Mouse (Mus musculus): ENCODE data around the gene Glod4. TPM values are rescaled to one million over a fixed set of nuclear protein-coding genes. Genes with fewer than 3 reads are reported as not detected.

The Glod4 gene
- polyA plus RNA-seq, 1 experiment from 2014 or later = 129 TPM

GRCm38 (mm10) chr11:76256129-76256528, 12.6 kb upstream of the Glod4 start:
- no peak for ATAC-seq
- WGBS = 60% methylated on average over 5 of the region's 5 CpGs

GRCm38 (mm10) chr11:76255431-76256001, 12.0 kb upstream of the Glod4 start:
- no peaks in the 10 kb centered on the region for H3K27me3 ChIP-seq
- H3K9ac ChIP-seq = peak overlapping the region; percentile 37; the same call in 1 of the 2 replicates
- no peaks in the 10 kb centered on the region for H3K9me3 ChIP-seq (replicated peaks)
- H3K4me3 ChIP-seq = no peak overlapping the region
- H3K4me2 ChIP-seq = no peak overlapping the region
- peaks cover 36% of the 10 kb centered on the region for H3K4me1 ChIP-seq
- peaks cover 7% of the 10 kb centered on the region for H3K36me3 ChIP-seq (ENCODE audit: poor library complexity, severe bottlenecking)
- 58% methylated on average over 4 of the region's 4 CpGs for WGBS
- peak; percentile 44; the same call in 1 of the 2 replicates for ATAC-seq
- 0 out of 2 replicates have a peak overlapping the region, but pooled peaks have one; percentile 55 for H3K27ac ChIP-seq

More at GRCm38 (mm10) chr11:76256129-76256528, 12.6 kb upstream of the Glod4 start:
- no peaks in the 10 kb centered on the region for H3K27me3 ChIP-seq
- peak overlapping the region; percentile 55 for H3K27ac ChIP-seq
- H3K9ac ChIP-seq = no peak overlapping the region
- H3K4me1 ChIP-seq = peaks cover 42% of the 10 kb centered on the region
- H3K36me3 ChIP-seq (ENCODE audit: poor library complexity, severe bottlenecking) = peaks cover 5% of the 10 kb centered on the region; the same call in 1 of the 2 replicates
- no peak overlapping the region for H3K4me3 ChIP-seq
- no peak overlapping the region for H3K4me2 ChIP-seq
- H3K9me3 ChIP-seq (replicated peaks) = no peaks in the 10 kb centered on the region

GRCm38 (mm10) chr11:76253918-76254264, 10.4 kb upstream of the Glod4 start:
- H3K36me3 ChIP-seq (ENCODE audit: poor library complexity, severe bottlenecking) = peaks cover 23% of the 10 kb centered on the region
- no peak for ATAC-seq
- no peaks in the 10 kb centered on the region for H3K27me3 ChIP-seq
- WGBS = 74% methylated on average over 4 of the region's 4 CpGs
- H3K9ac ChIP-seq = no peak overlapping the region
- H3K27ac ChIP-seq = no peak overlapping the region
- no peak overlapping the region for H3K4me3 ChIP-seq
- H3K9me3 ChIP-seq (replicated peaks) = no peaks in the 10 kb centered on the region
- H3K4me2 ChIP-seq = no peak overlapping the region
- H3K4me1 ChIP-seq = peaks cover 27% of the 10 kb centered on the region

- no peak overlapping the region for H3K9ac ChIP-seq
- WGBS = 57% methylated on average over 5 of the region's 5 CpGs
- H3K27me3 ChIP-seq = no peaks in the 10 kb centered on the region
- H3K4me2 ChIP-seq = no peak overlapping the region
- ATAC-seq = peak; percentile 89
- H3K36me3 ChIP-seq (ENCODE audit: poor library complexity, severe bottlenecking) = peaks cover 29% of the 10 kb centered on the region
- no peak overlapping the region for H3K4me3 ChIP-seq
- H3K27ac ChIP-seq = no peak overlapping the region
- peaks cover 27% of the 10 kb centered on the region for H3K4me1 ChIP-seq
- no peaks in the 10 kb centered on the region for H3K9me3 ChIP-seq (replicated peaks)
Observed at GRCm38 (mm10) chr11:76253145-76253917, 9.8 kb upstream of the Glod4 start.

GRCm38 (mm10) chr11:76252036-76252435, 8.5 kb upstream of the Glod4 start:
- Histone ChIP-seq H3K27me3 (no peaks in the 10 kb centered on the region), H3K9me3 (replicated peaks) (no peaks in the 10 kb centered on the region), H3K9ac (no peak overlapping the region; the same call in 1 of the 2 replicates), H3K36me3 (ENCODE audit: poor library complexity, severe bottlenecking) (peaks cover 32% of the 10 kb centered on the region), H3K4me2 (no peak overlapping the region), H3K27ac (0 out of 2 replicates have a peak overlapping the region, but pooled peaks have one; percentile 6), H3K4me3 (no peak overlapping the region), H3K4me1 (peaks cover 27% of the 10 kb centered on the region)
- 58% methylated on average over 3 of the region's 3 CpGs for WGBS
- ATAC-seq = no peak

- Histone ChIP-seq H3K4me2 (no peak overlapping the region), H3K36me3 (ENCODE audit: poor library complexity, severe bottlenecking) (peaks cover 32% of the 10 kb centered on the region), H3K4me3 (no peak overlapping the region), H3K9ac (no peak overlapping the region), H3K4me1 (peaks cover 25% of the 10 kb centered on the region), H3K9me3 (replicated peaks) (no peaks in the 10 kb centered on the region), H3K27ac (no peak overlapping the region), H3K27me3 (no peaks in the 10 kb centered on the region)
- ATAC-seq = no peak
- WGBS = 47% methylated on average over 2 of the region's 2 CpGs
Observed at GRCm38 (mm10) chr11:76247239-76247638, 3.7 kb upstream of the Glod4 start.

- Histone ChIP-seq H3K9ac (no peak overlapping the region), H3K9me3 (replicated peaks) (no peaks in the 10 kb centered on the region), H3K27ac (no peak overlapping the region), H3K36me3 (ENCODE audit: poor library complexity, severe bottlenecking) (peaks cover 32% of the 10 kb centered on the region), H3K27me3 (no peaks in the 10 kb centered on the region), H3K4me3 (no peak overlapping the region), H3K4me2 (no peak overlapping the region), H3K4me1 (peaks cover 23% of the 10 kb centered on the region)
- no peak for ATAC-seq
Observed at GRCm38 (mm10) chr11:76246439-76246838, 2.9 kb upstream of the Glod4 start.

GRCm38 (mm10) chr11:76243811-76244546, 454 bp upstream of the Glod4 start:
- Histone ChIP-seq H3K4me1 (peaks cover 23% of the 10 kb centered on the region), H3K27me3 (no peaks in the 10 kb centered on the region), H3K9ac (peak overlapping the region; percentile 87), H3K4me3 (peak overlapping the region; percentile 82), H3K9me3 (replicated peaks) (no peaks in the 10 kb centered on the region), H3K4me2 (peak overlapping the region; percentile 76), H3K27ac (no peak overlapping the region), H3K36me3 (ENCODE audit: poor library complexity, severe bottlenecking) (peaks cover 24% of the 10 kb centered on the region)
- 3% methylated on average over 34 of the region's 34 CpGs for WGBS
- ATAC-seq = no peak

- no peaks in the 10 kb centered on the region for H3K27me3 ChIP-seq
- H3K36me3 ChIP-seq (ENCODE audit: poor library complexity, severe bottlenecking) = peaks cover 35% of the 10 kb centered on the region
- H3K27ac ChIP-seq = no peak overlapping the region
- no peak for ATAC-seq
- H3K4me1 ChIP-seq = peaks cover 19% of the 10 kb centered on the region
- no peaks in the 10 kb centered on the region for H3K9me3 ChIP-seq (replicated peaks)
- 98% methylated on average over 2 of the region's 2 CpGs for WGBS
- H3K4me3 ChIP-seq = no peak overlapping the region
- H3K9ac ChIP-seq = no peak overlapping the region
- no peak overlapping the region for H3K4me2 ChIP-seq
Observed at GRCm38 (mm10) chr11:76239750-76240149, 3.8 kb downstream of the Glod4 start.

GRCm38 (mm10) chr11:76236136-76236535, 7.4 kb downstream of the Glod4 start:
- Histone ChIP-seq H3K9ac (no peak overlapping the region), H3K27ac (no peak overlapping the region), H3K4me2 (no peak overlapping the region), H3K4me1 (no peaks in the 10 kb centered on the region), H3K9me3 (replicated peaks) (no peaks in the 10 kb centered on the region), H3K27me3 (no peaks in the 10 kb centered on the region), H3K36me3 (ENCODE audit: poor library complexity, severe bottlenecking) (peaks cover 64% of the 10 kb centered on the region), H3K4me3 (no peak overlapping the region)
- 87% methylated on average over 3 of the region's 3 CpGs for WGBS
- ATAC-seq = no peak

GRCm38 (mm10) chr11:76225051-76225450, 18.5 kb downstream of the Glod4 start:
- Histone ChIP-seq H3K4me3 (no peak overlapping the region), H3K9me3 (replicated peaks) (no peaks in the 10 kb centered on the region), H3K27ac (no peak overlapping the region), H3K27me3 (no peaks in the 10 kb centered on the region), H3K9ac (no peak overlapping the region), H3K4me1 (no peaks in the 10 kb centered on the region), H3K36me3 (ENCODE audit: poor library complexity, severe bottlenecking) (peaks cover 44% of the 10 kb centered on the region), H3K4me2 (no peak overlapping the region)
- no peak for ATAC-seq

GRCm38 (mm10) chr11:76224631-76225030, 18.9 kb downstream of the Glod4 start:
- Histone ChIP-seq H3K27ac (no peak overlapping the region), H3K9ac (no peak overlapping the region), H3K36me3 (ENCODE audit: poor library complexity, severe bottlenecking) (peaks cover 46% of the 10 kb centered on the region), H3K4me3 (no peak overlapping the region), H3K9me3 (replicated peaks) (no peaks in the 10 kb centered on the region), H3K4me2 (no peak overlapping the region), H3K27me3 (no peaks in the 10 kb centered on the region), H3K4me1 (no peaks in the 10 kb centered on the region)
- ATAC-seq = no peak
- WGBS = 95% methylated on average over 5 of the region's 5 CpGs
